Mouse (Mus musculus) hindbrain, embryonic 11.5 days (tissue): ENCODE data around the gene Scap. TPM values are rescaled to one million over a fixed set of nuclear protein-coding genes. Genes with fewer than 3 reads are reported as not detected.

Source experiments
- ATAC-seq: fragments of 200-750 bp; cut with Nextera tagmentation; 2 replicates; pipeline ENCODE4 v1.8.0; 2017; ENCODE audit warnings: mild to moderate bottlenecking, moderate TSS enrichment, moderate library complexity; ENCODE audit not compliant: low FRiP score
- DNase-seq: peaks from one replicate; pipeline ENCODE4 v3.0.0-alpha.2; 2015; ENCODE audit warnings: low spot score
- H3K27ac ChIP-seq: fragments of 300-500 bp; sonication (generic); 2 replicates; pipeline ENCODE4 v1.5.1; 2014; ENCODE audit warnings: mild to moderate bottlenecking, low read depth, low read length
- H3K27me3 ChIP-seq: fragments of 300-500 bp; sonication (generic); 2 replicates; pipeline ENCODE4 v1.6.1; 2014; ENCODE audit warnings: mild to moderate bottlenecking, low read length, moderate library complexity, mixed read lengths; ENCODE audit not compliant: control insufficient read depth, insufficient read depth
- H3K36me3 ChIP-seq: fragments of 300-500 bp; sonication (generic); 2 replicates; pipeline ENCODE4 v1.6.1; 2014; ENCODE audit warnings: mild to moderate bottlenecking, low read length, moderate library complexity, mixed read lengths; ENCODE audit not compliant: control insufficient read depth, insufficient read depth
- H3K4me1 ChIP-seq: fragments of 300-500 bp; sonication (generic); replicated peaks from 2 replicates; pipeline ENCODE4 v1.6.1; 2014; ENCODE audit warnings: low read length, mixed read lengths; ENCODE audit not compliant: control insufficient read depth, insufficient read depth
- H3K4me2 ChIP-seq: fragments of 300-500 bp; sonication (generic); replicated peaks from 2 replicates; pipeline ENCODE4 v1.6.1; 2014; ENCODE audit warnings: mild to moderate bottlenecking, low read depth, low read length
- H3K4me3 ChIP-seq: fragments of 300-500 bp; sonication (generic); 2 replicates; pipeline ENCODE4 v1.5.1; 2014; ENCODE audit warnings: low read depth, low read length
- H3K9ac ChIP-seq: fragments of 300-500 bp; sonication (generic); 2 replicates; pipeline ENCODE4 v1.6.1; 2014; ENCODE audit warnings: low read depth, low read length
- H3K9me3 ChIP-seq: fragments of 300-500 bp; sonication (generic); 2 replicates; pipeline ENCODE4 v1.6.1; 2016; ENCODE audit warnings: low read length; ENCODE audit not compliant: control insufficient read depth
- WGBS: fragments of 180-500 bp; shearing (Covaris S2); extraction: QIAGEN DNeasy Blood & Tissue Kit; methylation state at CpG from one replicate; pipeline ENCODE4 v1.1.7; 2014; 5-methylcytosine and 5-hydroxymethylcytosine counted together
- polyA plus RNA-seq: library from polyadenylated mRNA; unstranded; fragments of >200 nt; fragmentation: Nextera tagmentation; extraction: Ambion mirVana; gene quantifications from 2 replicates; pipeline ENCODE4 v1.2.1, GENCODE M21; 2014

Scap gene
- 22.5 and 26.0 TPM in 2 replicates for polyA plus RNA-seq

GRCm38 (mm10) chr9:110333135-110333895 is at the start of gene Scap:
TSS of gene Scap (plus strand) at chr9:110333288.
- Histone ChIP-seq H3K27me3 (no peaks in the 10 kb centered on the region), H3K36me3 (no peaks in the 10 kb centered on the region), H3K4me2 (peak within 1 kb of the TSS; percentile 95), H3K27ac (no peak within 1 kb of the TSS), H3K9ac (peak within 1 kb of the TSS; percentile 71), H3K9me3 (no peaks in the 10 kb centered on the region), H3K4me1 (peaks cover 3% of the 10 kb centered on the region; the same call in 1 of the 2 replicates), H3K4me3 (peak within 1 kb of the TSS; percentile 88)
- peak; percentile 89 for ATAC-seq
- 1% methylated on average over 36 of the region's 78 CpGs for WGBS
- DNase-seq: peak; percentile 99

- Histone ChIP-seq H3K9ac (no peak overlapping the region), H3K4me2 (no peak overlapping the region), H3K4me3 (no peak overlapping the region), H3K27me3 (no peaks in the 10 kb centered on the region), H3K4me1 (no peaks in the 10 kb centered on the region), H3K27ac (no peak overlapping the region), H3K36me3 (no peaks in the 10 kb centered on the region), H3K9me3 (no peaks in the 10 kb centered on the region)
- ATAC-seq (no peak), DNase-seq (no peak)
- 94% methylated on average over 8 of the region's 10 CpGs for WGBS
Observed at GRCm38 (mm10) chr9:110284075-110284697, 48.9 kb upstream of the Scap start.

GRCm38 (mm10) chr9:110287321-110287924 is 45.7 kb upstream of the Scap start:
- no peak overlapping the region for H3K4me2 ChIP-seq
- H3K36me3 ChIP-seq: no peaks in the 10 kb centered on the region
- DNase-seq (no peak), ATAC-seq (no peak)
- H3K27me3 ChIP-seq: no peaks in the 10 kb centered on the region
- H3K9ac ChIP-seq: no peak overlapping the region
- H3K4me1 ChIP-seq: no peaks in the 10 kb centered on the region
- no peak overlapping the region for H3K27ac ChIP-seq
- WGBS: 77% methylated on average over 7 of the region's 7 CpGs
- no peaks in the 10 kb centered on the region for H3K9me3 ChIP-seq
- H3K4me3 ChIP-seq: no peak overlapping the region

GRCm38 (mm10) chr9:110293254-110293718 is 39.8 kb upstream of the Scap start:
- H3K27ac ChIP-seq: 0 out of 2 replicates have a peak overlapping the region, but pooled peaks have one; percentile 24
- WGBS: 57% methylated on average over 12 of the region's 12 CpGs
- DNase-seq: no peak

GRCm38 (mm10) chr9:110293873-110294415 is 39.1 kb upstream of the Scap start:
- H3K9ac ChIP-seq: no peak overlapping the region
- no peaks in the 10 kb centered on the region for H3K9me3 ChIP-seq
- H3K27me3 ChIP-seq: no peaks in the 10 kb centered on the region
- no peak overlapping the region for H3K27ac ChIP-seq
- WGBS: 87% methylated on average over 13 of the region's 13 CpGs
- no peak overlapping the region for H3K4me2 ChIP-seq
- 0 out of 2 replicates have a peak, but pooled peaks cover 2% of the 10 kb centered on the region for H3K4me1 ChIP-seq
- ATAC-seq (no peak), DNase-seq (no peak)
- no peak overlapping the region for H3K4me3 ChIP-seq
- no peaks in the 10 kb centered on the region for H3K36me3 ChIP-seq

More at GRCm38 (mm10) chr9:110293254-110293718, 39.8 kb upstream of the Scap start:
- no peak for ATAC-seq
- H3K4me3 ChIP-seq: no peak overlapping the region
- 0 out of 2 replicates have a peak, but pooled peaks cover 2% of the 10 kb centered on the region for H3K4me1 ChIP-seq
- H3K4me2 ChIP-seq: no peak overlapping the region
- H3K27me3 ChIP-seq: no peaks in the 10 kb centered on the region
- H3K9me3 ChIP-seq: no peaks in the 10 kb centered on the region
- H3K36me3 ChIP-seq: no peaks in the 10 kb centered on the region
- H3K9ac ChIP-seq: no peak overlapping the region

GRCm38 (mm10) chr9:110294786-110295185 is 38.3 kb upstream of the Scap start:
- DNase-seq (no peak), ATAC-seq (no peak)
- no peak overlapping the region for H3K27ac ChIP-seq
- no peaks in the 10 kb centered on the region for H3K9me3 ChIP-seq
- no peaks in the 10 kb centered on the region for H3K27me3 ChIP-seq
- 0 out of 2 replicates have a peak, but pooled peaks cover 2% of the 10 kb centered on the region for H3K4me1 ChIP-seq
- H3K4me3 ChIP-seq: no peak overlapping the region
- H3K4me2 ChIP-seq: no peak overlapping the region
- H3K9ac ChIP-seq: no peak overlapping the region
- no peaks in the 10 kb centered on the region for H3K36me3 ChIP-seq
- 58% methylated on average over 3 of the region's 3 CpGs for WGBS

- no peaks in the 10 kb centered on the region for H3K36me3 ChIP-seq
- H3K9me3 ChIP-seq: no peaks in the 10 kb centered on the region
- no peaks in the 10 kb centered on the region for H3K27me3 ChIP-seq
- ATAC-seq: peak; percentile 54; the same call in 1 of the 2 replicates
- H3K4me2 ChIP-seq: no peak overlapping the region
- H3K4me1 ChIP-seq: 0 out of 2 replicates have a peak, but pooled peaks cover 2% of the 10 kb centered on the region
- no peak overlapping the region for H3K9ac ChIP-seq
- H3K4me3 ChIP-seq: no peak overlapping the region
- WGBS: 8% methylated on average over 5 of the region's 5 CpGs
- DNase-seq: peak; percentile 93
- no peak overlapping the region for H3K27ac ChIP-seq
Observed at GRCm38 (mm10) chr9:110296867-110297627, 36.0 kb upstream of the Scap start.

- Histone ChIP-seq H3K9me3 (no peaks in the 10 kb centered on the region), H3K4me1 (no peaks in the 10 kb centered on the region), H3K9ac (peak overlapping the region; percentile 76), H3K4me3 (peak overlapping the region; percentile 48), H3K27ac (peak overlapping the region; percentile 86), H3K4me2 (peak overlapping the region; percentile 67), H3K27me3 (no peaks in the 10 kb centered on the region), H3K36me3 (no peaks in the 10 kb centered on the region)
- ATAC-seq (peak; percentile 59), DNase-seq (peak; percentile 71)
- WGBS: 5% methylated on average over 4 of the region's 4 CpGs
Observed at GRCm38 (mm10) chr9:110304516-110304915, 28.6 kb upstream of the Scap start.
